19 mouse cellular contexts compared by ENCODE assay signal in genomic region chr10:80204055-80204454, GRCm38 (mm10). TPM values are rescaled to one million over a fixed set of nuclear protein-coding genes. Genes with fewer than 3 reads are reported as not detected.
DNase-seq lines count a peak whose midpoint lies in the region; ATAC-seq lines count a peak whose summit lies in the region.
"Had no signal": no experiment of that assay in that cellular context is flagged by ENCODE, and none has a peak within 500 bp of the region (broad histone marks: within the 10 kb centered on the region; RNA-seq: fewer than 3 reads in every experiment).

No protein-coding gene starts in this region.

- 43% methylated on average over 7 of the region's 7 CpGs for WGBS in heart, embryonic 12.5 days
- WGBS in forebrain, embryonic 12.5 days: 13% methylated on average over 7 of the region's 7 CpGs
- 6% methylated on average over 7 of the region's 7 CpGs for WGBS in midbrain, embryonic 12.5 days

- DNase-seq in heart, postnatal 14 days: no peak
- DNase-seq in ES-CJ7 (ENCODE audit: low read depth, low spot score): peak; percentile 36
- DNase-seq in gastrocnemius, adult 18-20 months (ENCODE audit: low spot score): no peak
- DNase-seq: adrenal gland, adult 2 months; cerebellum, adult 18-20 months; kidney, adult 9 months; layer of hippocampus, postnatal 36 days; lung, postnatal 36 days; thymus, postnatal 14 days had no signal

- H3K4me1 ChIP-seq in heart, embryonic 12.5 days (replicated peaks): peaks cover 12% of the 10 kb centered on the region
- peaks cover 42% of the 10 kb centered on the region for H3K4me1 ChIP-seq in forebrain, embryonic 12.5 days
- peaks cover 44% of the 10 kb centered on the region for H3K4me1 ChIP-seq in midbrain, embryonic 12.5 days

- no peaks in the 10 kb centered on the region for H3K9me3 ChIP-seq in heart, embryonic 12.5 days (replicated peaks)
- no peaks in the 10 kb centered on the region for H3K9me3 ChIP-seq in forebrain, embryonic 12.5 days
- no peaks in the 10 kb centered on the region for H3K9me3 ChIP-seq in midbrain, embryonic 12.5 days
- H3K9me3 ChIP-seq: embryonic facial prominence, embryonic 15.5 days; limb, embryonic 13.5 days; neural tube, embryonic 13.5 days; stomach, embryonic 15.5 days had no signal

- H3K36me3 ChIP-seq in heart, embryonic 12.5 days: no peaks in the 10 kb centered on the region
- no peaks in the 10 kb centered on the region for H3K36me3 ChIP-seq in forebrain, embryonic 12.5 days (replicated peaks)
- no peaks in the 10 kb centered on the region for H3K36me3 ChIP-seq in midbrain, embryonic 12.5 days
- H3K36me3 ChIP-seq: embryonic facial prominence, embryonic 15.5 days; limb, embryonic 13.5 days; neural tube, embryonic 13.5 days; stomach, embryonic 15.5 days had no signal

- peak overlapping the region; percentile 14; the same call in 1 of the 2 replicates for H3K9ac ChIP-seq in heart, embryonic 12.5 days
- no peak overlapping the region for H3K9ac ChIP-seq in forebrain, embryonic 12.5 days
- peak overlapping the region; percentile 37; the same call in 1 of the 2 replicates for H3K9ac ChIP-seq in midbrain, embryonic 12.5 days (replicated peaks)
- H3K9ac ChIP-seq: embryonic facial prominence, embryonic 15.5 days; neural tube, embryonic 13.5 days; stomach, embryonic 15.5 days had no signal

- no peak for ATAC-seq in heart, embryonic 12.5 days (ENCODE audit: insufficient number of reproducible peaks, low FRiP score)
- no peak for ATAC-seq in forebrain, embryonic 12.5 days (ENCODE audit: low FRiP score)
- ATAC-seq in midbrain, embryonic 12.5 days (ENCODE audit: low FRiP score, low read depth): no peak
- no peak for ATAC-seq in erythroid progenitor cell, adult 5-6 weeks (replicated peaks; ENCODE audit: low FRiP score, poor library complexity, severe bottlenecking)
- ATAC-seq in CD4-positive, CD25-positive, alpha-beta regulatory T cell, adult 4 months: no peak

- peaks cover 20% of the 10 kb centered on the region for H3K27me3 ChIP-seq in heart, embryonic 12.5 days (replicated peaks)
- H3K27me3 ChIP-seq in forebrain, embryonic 12.5 days: peaks cover 4% of the 10 kb centered on the region; the same call in 1 of the 2 replicates
- H3K27me3 ChIP-seq in midbrain, embryonic 12.5 days: peaks cover 12% of the 10 kb centered on the region
- H3K27me3 ChIP-seq: embryonic facial prominence, embryonic 15.5 days; neural tube, embryonic 13.5 days; stomach, embryonic 15.5 days had no signal

- H3K4me2 ChIP-seq in heart, embryonic 12.5 days: no peak overlapping the region
- H3K4me2 ChIP-seq in forebrain, embryonic 12.5 days: no peak overlapping the region
- peak overlapping the region; percentile 22; the same call in 1 of the 2 replicates for H3K4me2 ChIP-seq in midbrain, embryonic 12.5 days (replicated peaks)
- H3K4me2 ChIP-seq: embryonic facial prominence, embryonic 15.5 days; limb, embryonic 13.5 days; neural tube, embryonic 13.5 days; stomach, embryonic 15.5 days had no signal

- H3K27ac ChIP-seq in heart, embryonic 12.5 days (ENCODE audit: poor library complexity, severe bottlenecking): no peak overlapping the region
- peak overlapping the region; percentile 67 for H3K27ac ChIP-seq in forebrain, embryonic 12.5 days
- peak overlapping the region; percentile 82 for H3K27ac ChIP-seq in midbrain, embryonic 12.5 days (replicated peaks)
- H3K27ac ChIP-seq: embryonic facial prominence, embryonic 15.5 days; limb, embryonic 13.5 days; neural tube, embryonic 13.5 days; stomach, embryonic 15.5 days had no signal

- no peak overlapping the region for H3K4me3 ChIP-seq in heart, embryonic 12.5 days
- H3K4me3 ChIP-seq in forebrain, embryonic 12.5 days (replicated peaks): no peak overlapping the region
- 0 out of 2 replicates have a peak overlapping the region, but pooled peaks have one; percentile 9 for H3K4me3 ChIP-seq in midbrain, embryonic 12.5 days
- H3K4me3 ChIP-seq: embryonic facial prominence, embryonic 15.5 days; limb, embryonic 13.5 days; neural tube, embryonic 13.5 days; stomach, embryonic 15.5 days had no signal

- intact Hi-C loops in heart, postnatal 14 days (cut with DNase I): no loop called here

RNA-seq across cellular contexts. Expression of gene Mum1, which starts 22.2 kb away (rescaled TPM):
- 43.0 and 45.9 TPM in 2 replicates for polyA plus RNA-seq in heart, embryonic 12.5 days (2016; fragmentation: Nextera tagmentation; extraction: Ambion mirVana)
- total RNA-seq in heart, postnatal 14 days (2021): 10 to 100 TPM; 17.0 to 21.0 TPM
- polyA plus RNA-seq in forebrain, embryonic 12.5 days (2016; fragmentation: Nextera tagmentation; extraction: Ambion mirVana): 55.5 and 58.4 TPM in 2 replicates
- polyA plus RNA-seq in midbrain, embryonic 12.5 days (2016; fragmentation: Nextera tagmentation; extraction: Ambion mirVana): 151 and 195 TPM in 2 replicates
- 26.3 and 59.5 TPM in 2 replicates for total RNA-seq in erythroid progenitor cell, adult 5-6 weeks (2015; ENCODE audit: low replicate concordance)
- 65.3 and 74.2 TPM in 2 replicates for total RNA-seq in erythroid progenitor cell, adult 5-6 weeks (2017; ENCODE audit: low replicate concordance)
- 10 to 100 TPM; 13.8 to 13.9 TPM for total RNA-seq in gastrocnemius, adult 18-20 months (2021)
- polyA plus RNA-seq in CD4-positive, CD25-positive, alpha-beta regulatory T cell, adult 4 months (2017; shearing (Covaris generic)): 10 to 100 TPM; 73.3 to 96.9 TPM

RNA-seq across cellular contexts. Expression of gene Efna2, which starts 24.8 kb away (rescaled TPM):
- 16.6 and 17.2 TPM in 2 replicates for polyA plus RNA-seq in heart, embryonic 12.5 days (2016; fragmentation: Nextera tagmentation; extraction: Ambion mirVana)
- total RNA-seq in heart, postnatal 14 days (2021): 1 to 10 TPM; 1.1 to 1.4 TPM
- 36.4 and 48.9 TPM in 2 replicates for polyA plus RNA-seq in forebrain, embryonic 12.5 days (2016; fragmentation: Nextera tagmentation; extraction: Ambion mirVana)
- polyA plus RNA-seq in midbrain, embryonic 12.5 days (2016; fragmentation: Nextera tagmentation; extraction: Ambion mirVana): 114 and 127 TPM in 2 replicates
- not detected in 2 replicates for total RNA-seq in erythroid progenitor cell, adult 5-6 weeks (2015; ENCODE audit: low replicate concordance)
- total RNA-seq in erythroid progenitor cell, adult 5-6 weeks (2017; ENCODE audit: low replicate concordance): not detected in 2 replicates
- under 1 TPM; 0.24 to 0.48 TPM for total RNA-seq in gastrocnemius, adult 18-20 months (2021)
- polyA plus RNA-seq in CD4-positive, CD25-positive, alpha-beta regulatory T cell, adult 4 months (2017; shearing (Covaris generic)): under 1 TPM in 1 of 2 experiments, not detected in 1; 0.28 TPM
- total RNA-seq: common myeloid progenitor, adult 5-6 weeks had no signal

RNA-seq across cellular contexts. Expression of gene 1600002K03Rik, which starts 31.3 kb away (rescaled TPM):
- polyA plus RNA-seq in heart, embryonic 12.5 days (2016; fragmentation: Nextera tagmentation; extraction: Ambion mirVana): 10.4 and 11.7 TPM in 2 replicates
- total RNA-seq in heart, postnatal 14 days (2021): 1 to 10 TPM; 3.8 to 4.7 TPM
- polyA plus RNA-seq in forebrain, embryonic 12.5 days (2016; fragmentation: Nextera tagmentation; extraction: Ambion mirVana): 11.1 and 11.6 TPM in 2 replicates
- polyA plus RNA-seq in midbrain, embryonic 12.5 days (2016; fragmentation: Nextera tagmentation; extraction: Ambion mirVana): 12.9 and 13.6 TPM in 2 replicates
- total RNA-seq in erythroid progenitor cell, adult 5-6 weeks (2015; ENCODE audit: low replicate concordance): not detected in 2 replicates
- total RNA-seq in erythroid progenitor cell, adult 5-6 weeks (2017; ENCODE audit: low replicate concordance): not detected in 2 replicates
- 1 to 10 TPM; 5.4 to 6.5 TPM for total RNA-seq in gastrocnemius, adult 18-20 months (2021)
- polyA plus RNA-seq in CD4-positive, CD25-positive, alpha-beta regulatory T cell, adult 4 months (2017; shearing (Covaris generic)): 10 to 100 TPM; 21.6 to 23.5 TPM

RNA-seq across cellular contexts. Expression of gene Cirbp, which starts 38.3 kb away (rescaled TPM):
- 110 and 118 TPM in 2 replicates for polyA plus RNA-seq in heart, embryonic 12.5 days (2016; fragmentation: Nextera tagmentation; extraction: Ambion mirVana)
- 10 to 100 TPM; 40.4 to 64.3 TPM for total RNA-seq in heart, postnatal 14 days (2021)
- polyA plus RNA-seq in forebrain, embryonic 12.5 days (2016; fragmentation: Nextera tagmentation; extraction: Ambion mirVana): 224 and 240 TPM in 2 replicates
- 227 and 233 TPM in 2 replicates for polyA plus RNA-seq in midbrain, embryonic 12.5 days (2016; fragmentation: Nextera tagmentation; extraction: Ambion mirVana)
- total RNA-seq in erythroid progenitor cell, adult 5-6 weeks (2015; ENCODE audit: low replicate concordance): 10.1 and 19.7 TPM in 2 replicates
- 33.5 and 39.6 TPM in 2 replicates for total RNA-seq in erythroid progenitor cell, adult 5-6 weeks (2017; ENCODE audit: low replicate concordance)
- 10 to 100 TPM; 28.9 to 37.5 TPM for total RNA-seq in gastrocnemius, adult 18-20 months (2021)
- 100 to 1,000 TPM; 124 to 272 TPM for polyA plus RNA-seq in CD4-positive, CD25-positive, alpha-beta regulatory T cell, adult 4 months (2017; shearing (Covaris generic))

RNA-seq across cellular contexts. Expression of gene Ndufs7, which starts 44.9 kb away (rescaled TPM):
- 438 and 454 TPM in 2 replicates for polyA plus RNA-seq in heart, embryonic 12.5 days (2016; fragmentation: Nextera tagmentation; extraction: Ambion mirVana)
- 100 to 1,000 TPM; 728 to 743 TPM for total RNA-seq in heart, postnatal 14 days (2021)
- polyA plus RNA-seq in forebrain, embryonic 12.5 days (2016; fragmentation: Nextera tagmentation; extraction: Ambion mirVana): 201 and 216 TPM in 2 replicates
- 205 and 213 TPM in 2 replicates for polyA plus RNA-seq in midbrain, embryonic 12.5 days (2016; fragmentation: Nextera tagmentation; extraction: Ambion mirVana)
- 87.6 and 109 TPM in 2 replicates for total RNA-seq in erythroid progenitor cell, adult 5-6 weeks (2015; ENCODE audit: low replicate concordance)
- 43.9 and 66.0 TPM in 2 replicates for total RNA-seq in erythroid progenitor cell, adult 5-6 weeks (2017; ENCODE audit: low replicate concordance)
- 100 to 1,000 TPM; 578 to 613 TPM for total RNA-seq in gastrocnemius, adult 18-20 months (2021)
- 100 to 1,000 TPM; 231 to 237 TPM for polyA plus RNA-seq in CD4-positive, CD25-positive, alpha-beta regulatory T cell, adult 4 months (2017; shearing (Covaris generic))

Comparison
In these comparisons a context has a peak if more than half of its experiments do, and no peak if none do; other contexts are left out.
1. RNA of gene Efna2, which starts 24.8 kb away (polyA plus RNA-seq): 114 to 127 TPM in midbrain, embryonic 12.5 days, 36.4 to 48.9 TPM in forebrain, embryonic 12.5 days and 16.6 to 17.2 TPM in heart, embryonic 12.5 days; 0.28 TPM in CD4-positive, CD25-positive, alpha-beta regulatory T cell, adult 4 months; every median in the first group is over 10 times any median in the second.